Mouse (Mus musculus): ENCODE data around the gene Dok7.

- TF ChIP-seq POLR2A (IDR thresholded peaks at IDR 0.05; ENCODE audit: borderline replicate concordance, extremely low read depth, insufficient read depth, insufficient read length, poor library complexity, severe bottlenecking) (no peak), CTCF (IDR thresholded peaks at IDR 0.05; ENCODE audit: borderline replicate concordance, extremely low read depth, insufficient read depth, insufficient read length) (no peak)
Measured at GRCm38 (mm10) chr5:35037438-35037837, 19.1 kb upstream of the Dok7 start.
